Mouse (Mus musculus): ENCODE measurements around the gene Mcub. TPM values are rescaled to one million over a fixed set of nuclear protein-coding genes. Genes with fewer than 3 reads are reported as not detected.

The Mcub gene
- total and polyA plus RNA-seq, 3 experiments: 2.9 to 3.8 (median 3.7) TPM

DNA sequence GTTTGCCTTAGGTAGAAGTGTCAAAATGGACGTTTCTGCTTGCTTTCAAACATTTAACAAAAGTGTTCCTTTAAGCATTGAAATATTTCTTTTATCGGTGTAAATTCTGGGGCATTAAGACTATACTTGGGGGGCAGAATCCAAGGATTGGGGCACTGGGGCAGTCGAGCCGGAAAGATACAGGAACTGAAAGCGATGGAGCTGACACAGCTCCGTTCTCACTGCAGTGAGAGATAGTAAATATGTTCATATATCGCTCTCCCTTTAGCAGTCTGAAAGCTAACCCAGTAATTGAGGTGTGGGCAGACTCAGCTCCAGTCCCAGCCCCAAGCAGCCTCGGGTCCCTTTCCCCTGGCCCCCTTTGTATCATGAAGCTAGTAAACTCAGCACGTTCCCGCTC lies 975 bp downstream of the Mcub start:
- H3K27me3 ChIP-seq (replicated peaks): peaks cover 13% of the 10 kb centered on the region
- in situ Hi-C loops (cut with MboI; ENCODE audit: low pct_ligation_motif_present, low pct_unique_long_range_greater_than_20kb, low sequenced_read_pairs): no loop called here
- no peaks in the 10 kb centered on the region for H3K79me2 ChIP-seq (replicated peaks; ENCODE audit: control insufficient read depth, extremely low read depth, insufficient read depth, poor library complexity, severe bottlenecking)
- H3K9me3 ChIP-seq (replicated peaks; ENCODE audit: low read length): no peaks in the 10 kb centered on the region
- H3K9ac ChIP-seq (ENCODE audit: insufficient read depth, low read depth): peak overlapping the region; percentile 10; the same call in 1 of the 2 replicates
- dilution Hi-C loops (cut with MboI; ENCODE audit: extremely low pct_ligation_motif_present, extremely low pct_unique_long_range_greater_than_20kb, low sequenced_read_pairs): no loop called here
- peak overlapping the region in 2 of 3 experiments; percentile 11 to 78 for H3K4me3 ChIP-seq (replicated peaks in 1 of 3; ENCODE audit: low read depth in 2 of 3, low read length in 2 of 3, poor library complexity in 1 of 3)
- TF ChIP-seq CHD2 (IDR thresholded peaks at IDR 0.05; ENCODE audit: low read length) (no peak), MXI1 (IDR thresholded peaks at IDR 0.05; ENCODE audit: low read depth, low read length) (no peak), GABPA (IDR thresholded peaks at IDR 0.05; ENCODE audit: insufficient replicate concordance, low read depth, low read length) (no peak), IRF4 (IDR thresholded peaks at IDR 0.05; ENCODE audit: low read depth, low read length) (peak; percentile 51; the same call in 1 of the 2 replicates)
- H3K4me2 ChIP-seq (ENCODE audit: insufficient read depth, low read depth, poor library complexity, severe bottlenecking): peak overlapping the region; percentile 76
- H3K4me1 ChIP-seq (ENCODE audit: control insufficient read depth in 1 of 2, insufficient read depth in 2 of 2): peaks cover 0 to 14% of the 10 kb centered on the region in 2 experiments; a peak in 2 of 4 replicates
- no peak for DNase-seq (ENCODE audit: extremely low read depth)
- H3K27ac ChIP-seq (ENCODE audit: insufficient read depth, low read depth): no peak overlapping the region
- H3K36me3 ChIP-seq (replicated peaks in 1 of 2; ENCODE audit: control insufficient read depth in 1 of 2, insufficient read depth in 1 of 2, low read length in 1 of 2): no peaks in the 10 kb centered on the region

DNA sequence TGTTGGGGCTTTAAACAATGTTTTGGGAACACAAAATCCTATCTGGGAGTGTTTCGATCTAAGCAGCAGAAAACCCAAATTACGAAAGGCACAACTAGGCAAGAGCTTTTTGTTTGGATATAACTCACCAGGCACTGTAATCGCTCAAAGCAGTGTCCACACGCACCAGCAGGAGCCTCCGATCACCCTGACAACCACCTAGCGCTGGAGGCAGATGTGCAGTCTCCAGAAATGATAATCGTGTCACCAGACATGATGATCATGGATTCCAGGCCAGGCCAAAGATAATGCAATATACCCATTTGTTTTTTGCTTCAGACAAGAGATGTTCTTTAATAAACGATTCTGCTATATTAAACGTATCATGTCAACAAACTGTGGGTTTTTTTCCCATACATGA lies 2.1 kb downstream of the Mcub start:
- dilution Hi-C loops (cut with MboI; ENCODE audit: extremely low pct_ligation_motif_present, extremely low pct_unique_long_range_greater_than_20kb, low sequenced_read_pairs): no loop called here
- Histone ChIP-seq H3K36me3 (replicated peaks in 1 of 2; ENCODE audit: control insufficient read depth in 1 of 2, insufficient read depth in 1 of 2, low read length in 1 of 2) (no peaks in the 10 kb centered on the region), H3K4me1 (ENCODE audit: control insufficient read depth in 1 of 2, insufficient read depth in 2 of 2) (peaks cover 0 to 14% of the 10 kb centered on the region in 2 experiments; a peak in 2 of 4 replicates), H3K79me2 (replicated peaks; ENCODE audit: control insufficient read depth, extremely low read depth, insufficient read depth, poor library complexity, severe bottlenecking) (no peaks in the 10 kb centered on the region), H3K9me3 (replicated peaks; ENCODE audit: low read length) (no peaks in the 10 kb centered on the region), H3K4me2 (ENCODE audit: insufficient read depth, low read depth, poor library complexity, severe bottlenecking) (no peak overlapping the region), H3K27me3 (replicated peaks) (peaks cover 13% of the 10 kb centered on the region), H3K27ac (ENCODE audit: insufficient read depth, low read depth) (no peak overlapping the region), H3K9ac (ENCODE audit: insufficient read depth, low read depth) (no peak overlapping the region), H3K4me3 (replicated peaks in 1 of 3; ENCODE audit: low read depth in 2 of 3, low read length in 2 of 3, poor library complexity in 1 of 3) (no peak overlapping the region)
- DNase-seq (ENCODE audit: extremely low read depth): no peak
- TF ChIP-seq NRF1 (IDR thresholded peaks at IDR 0.05; ENCODE audit: low read depth, low read length): no peak
- TF ChIP-seq TBP (conservative IDR thresholded peaks at IDR 0.05; ENCODE audit: low read depth, low read length): no peak
- TF ChIP-seq MAFK (IDR thresholded peaks at IDR 0.05; ENCODE audit: insufficient replicate concordance, low read length): no peak
- TF ChIP-seq SIN3A (IDR thresholded peaks at IDR 0.05; ENCODE audit: low read length): no peak
- no peak for TF ChIP-seq UBTF (IDR thresholded peaks at IDR 0.05; ENCODE audit: low read depth, low read length)
- in situ Hi-C loops (cut with MboI; ENCODE audit: low pct_ligation_motif_present, low pct_unique_long_range_greater_than_20kb, low sequenced_read_pairs): no loop called here

DNA sequence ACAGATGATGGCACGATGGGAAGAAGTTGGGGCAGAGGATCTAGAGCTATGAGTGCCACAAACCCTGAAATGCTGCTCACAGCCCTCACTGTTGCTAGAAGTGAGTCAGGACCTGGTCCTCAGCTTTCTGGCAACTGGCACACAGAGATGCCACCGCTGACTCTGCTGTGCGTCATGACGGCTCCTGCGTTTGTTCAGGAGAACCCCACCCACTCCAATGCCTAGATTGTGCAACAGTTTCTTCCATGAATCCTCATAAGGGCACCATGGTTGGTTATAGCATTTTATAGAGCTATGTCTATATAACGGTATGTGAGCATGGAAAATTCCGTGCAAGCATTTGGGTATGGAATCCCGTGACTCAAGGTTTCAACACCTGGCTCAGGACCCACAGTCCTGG lies 5.3 kb downstream of the Mcub start:
- dilution Hi-C loops (cut with MboI; ENCODE audit: extremely low pct_ligation_motif_present, extremely low pct_unique_long_range_greater_than_20kb, low sequenced_read_pairs): no loop called here
- no peak overlapping the region for H3K4me2 ChIP-seq (ENCODE audit: insufficient read depth, low read depth, poor library complexity, severe bottlenecking)
- no peak overlapping the region for H3K27ac ChIP-seq (ENCODE audit: insufficient read depth, low read depth)
- in situ Hi-C loops (cut with MboI; ENCODE audit: low pct_ligation_motif_present, low pct_unique_long_range_greater_than_20kb, low sequenced_read_pairs): no loop called here
- H3K9ac ChIP-seq (ENCODE audit: insufficient read depth, low read depth): no peak overlapping the region
- H3K4me3 ChIP-seq (replicated peaks in 1 of 3; ENCODE audit: low read depth in 2 of 3, low read length in 2 of 3, poor library complexity in 1 of 3): no peak overlapping the region
- no peak for TF ChIP-seq MAX (IDR thresholded peaks at IDR 0.05; ENCODE audit: low read length)
- no peak for TF ChIP-seq MYC (IDR thresholded peaks at IDR 0.05; ENCODE audit: low read depth, low read length)
- TF ChIP-seq MAFK (IDR thresholded peaks at IDR 0.05; ENCODE audit: insufficient replicate concordance, low read length): no peak
- peaks cover 9% of the 10 kb centered on the region for H3K27me3 ChIP-seq (replicated peaks)
- no peaks in the 10 kb centered on the region for H3K9me3 ChIP-seq (replicated peaks; ENCODE audit: low read length)
- no peaks in the 10 kb centered on the region for H3K36me3 ChIP-seq (replicated peaks in 1 of 2; ENCODE audit: control insufficient read depth in 1 of 2, insufficient read depth in 1 of 2, low read length in 1 of 2)
- H3K4me1 ChIP-seq (ENCODE audit: control insufficient read depth in 1 of 2, insufficient read depth in 2 of 2): peaks cover 0 to 6% of the 10 kb centered on the region in 2 experiments; a peak in 2 of 4 replicates
- no peaks in the 10 kb centered on the region for H3K79me2 ChIP-seq (replicated peaks; ENCODE audit: control insufficient read depth, extremely low read depth, insufficient read depth, poor library complexity, severe bottlenecking)
- no peak for DNase-seq (ENCODE audit: extremely low read depth)
